Mouse (Mus musculus) retina, postnatal 1 day (tissue): ENCODE measurements at regions not wholly inside any gene's neighbourhood (a gene's known extent, or its start where the extent isn't known, plus 50 kb on each side); places are given as distances from the start of the nearest gene placed in this dataset.

Experiments used
- DNase-seq: peaks from one replicate; pipeline ENCODE4 v3.0.0-alpha.2; 2012

DNA sequence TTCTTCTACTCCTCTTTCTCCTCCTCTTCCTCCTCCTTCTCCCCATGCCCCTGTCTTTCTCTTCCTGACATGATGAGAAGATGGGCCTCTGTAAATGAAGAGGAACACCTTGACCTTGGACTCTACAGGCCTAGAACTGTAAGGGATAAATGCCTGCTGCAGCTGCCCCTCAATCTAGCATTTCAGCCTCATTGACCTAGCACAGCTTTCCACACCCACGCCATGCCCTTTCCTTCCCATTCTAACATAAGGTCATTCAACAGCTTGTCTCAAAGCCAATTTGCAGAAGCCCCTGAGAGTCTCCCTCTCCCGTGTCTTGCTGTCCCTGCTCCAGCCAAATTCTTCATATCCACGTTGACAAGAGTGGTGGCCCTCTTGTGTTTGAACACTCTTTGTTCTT is 63.8 kb upstream of the Dscam start:
- no peak for DNase-seq

DNA sequence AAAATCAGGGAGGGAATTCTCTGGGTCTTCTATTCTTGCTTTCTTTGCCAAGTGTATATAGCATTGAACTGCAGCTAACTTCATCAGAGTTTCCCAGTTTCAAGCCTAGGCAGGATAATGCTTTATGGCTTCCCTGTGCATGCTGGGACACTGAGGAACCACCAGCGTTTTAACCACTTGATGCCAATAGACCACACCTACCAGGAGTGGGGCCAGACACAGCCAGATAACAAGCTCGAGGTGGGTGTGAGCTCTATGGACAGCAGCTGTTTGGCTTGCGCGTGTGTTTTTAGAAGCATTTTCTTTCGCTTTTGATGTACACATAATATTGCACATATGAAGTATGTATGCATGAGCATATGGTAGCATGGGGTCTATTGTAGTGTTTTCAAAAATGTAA is 69.1 kb upstream of the Dscam start:
- DNase-seq = no peak

DNA sequence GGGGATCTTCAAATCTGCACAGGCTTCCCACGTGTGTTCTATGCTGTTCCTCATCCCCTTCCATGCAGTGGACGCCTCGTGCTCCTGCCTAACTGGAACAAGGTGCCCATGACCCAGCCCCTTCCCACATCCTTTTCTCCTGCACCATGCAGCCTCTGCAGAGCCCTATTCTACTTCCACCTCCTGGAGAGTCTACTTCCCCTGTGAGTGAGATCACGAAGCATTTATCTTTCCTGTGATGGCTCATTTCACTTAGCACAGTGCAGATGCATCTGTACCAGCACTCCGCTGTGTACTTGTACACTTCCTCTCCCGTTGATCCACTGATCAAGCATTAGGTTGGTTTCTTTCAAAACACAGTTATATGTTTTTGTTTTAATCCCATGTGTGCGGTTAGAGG is 69.5 kb upstream of the Dscam start:
- DNase-seq = no peak

DNA sequence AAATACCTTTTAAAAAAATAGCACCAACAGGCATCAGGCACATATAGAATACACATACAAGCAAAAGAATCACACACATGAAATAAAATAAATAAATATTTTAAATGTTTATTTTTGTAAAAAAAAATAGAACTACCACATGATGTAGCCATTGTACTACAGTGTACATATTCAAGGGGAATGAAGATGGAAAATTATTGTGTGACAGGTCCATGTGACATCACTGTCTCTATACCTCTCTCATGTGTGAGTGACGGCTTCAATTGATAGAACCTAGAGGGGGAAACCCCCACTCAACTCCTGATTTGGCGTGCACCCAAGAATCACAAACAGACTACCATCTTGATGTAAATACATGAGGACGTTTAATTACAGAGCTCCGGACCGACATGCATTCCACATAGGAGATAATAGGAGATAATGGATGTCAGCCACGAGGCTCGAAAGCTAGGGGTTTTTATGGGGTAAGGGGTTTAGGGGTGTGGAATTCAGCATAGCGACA is 70.4 kb upstream of the Dscam start:
- peak; percentile 21 for DNase-seq

DNA sequence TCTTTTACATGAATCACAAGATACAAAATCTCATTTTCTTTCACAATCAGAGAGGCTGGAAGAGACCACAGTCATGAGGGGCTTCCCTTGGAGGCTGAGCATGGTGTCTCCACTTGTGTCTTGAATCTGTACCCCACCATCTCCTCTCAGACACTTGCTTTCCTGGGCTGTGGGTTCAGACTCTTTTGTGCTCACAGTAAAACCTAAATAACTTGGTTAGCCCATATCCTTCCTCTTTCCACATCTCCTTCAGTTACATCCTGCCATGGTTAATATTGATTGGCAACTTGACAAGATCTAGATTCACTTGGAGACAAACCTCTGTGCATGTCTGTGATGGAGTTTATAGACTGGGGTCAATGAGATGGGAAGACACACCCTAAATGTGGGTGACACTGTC is 71.1 kb upstream of the Dscam start:
- DNase-seq = no peak

DNA sequence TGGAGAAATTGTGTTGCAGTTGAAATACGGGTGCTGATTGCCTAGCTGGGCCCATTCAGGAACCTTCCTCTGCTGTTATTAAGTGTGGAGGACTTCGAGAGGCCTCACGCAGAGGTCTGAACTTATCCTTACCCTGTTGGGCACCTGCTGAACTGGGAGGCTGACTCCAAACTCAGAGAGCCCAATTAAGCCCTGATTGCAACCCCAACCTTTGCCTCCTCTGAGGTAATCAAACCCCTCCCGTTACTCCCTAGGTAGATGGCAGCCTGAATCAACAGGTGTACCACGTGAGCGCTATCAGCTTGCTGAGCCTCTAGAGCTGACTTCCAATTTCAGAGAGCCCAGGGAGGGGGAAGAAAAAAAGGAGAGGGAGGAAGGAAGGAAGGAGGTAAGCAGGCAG is 79.9 kb upstream of the Dscam start:
- DNase-seq = no peak

DNA sequence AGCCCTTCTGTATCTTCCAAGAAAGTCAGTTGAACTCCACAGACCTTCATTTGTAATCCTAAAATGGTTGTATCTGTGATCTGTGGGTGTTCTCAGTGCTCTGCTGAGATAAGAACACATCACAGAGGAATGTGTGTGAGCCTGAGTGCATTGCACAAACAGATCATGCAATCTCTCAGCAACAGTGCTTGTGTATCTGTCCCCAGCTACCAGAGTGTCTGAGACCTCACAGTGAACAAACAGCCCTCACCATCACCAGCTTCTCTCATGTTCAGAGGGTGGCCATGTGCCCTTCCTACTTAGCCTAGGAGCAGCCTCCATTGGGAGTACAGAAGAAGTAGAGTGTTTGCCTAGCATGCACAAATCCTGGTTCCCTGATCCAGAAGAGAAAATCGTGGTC is 82.0 kb upstream of the Dscam start:
- DNase-seq = no peak

DNA sequence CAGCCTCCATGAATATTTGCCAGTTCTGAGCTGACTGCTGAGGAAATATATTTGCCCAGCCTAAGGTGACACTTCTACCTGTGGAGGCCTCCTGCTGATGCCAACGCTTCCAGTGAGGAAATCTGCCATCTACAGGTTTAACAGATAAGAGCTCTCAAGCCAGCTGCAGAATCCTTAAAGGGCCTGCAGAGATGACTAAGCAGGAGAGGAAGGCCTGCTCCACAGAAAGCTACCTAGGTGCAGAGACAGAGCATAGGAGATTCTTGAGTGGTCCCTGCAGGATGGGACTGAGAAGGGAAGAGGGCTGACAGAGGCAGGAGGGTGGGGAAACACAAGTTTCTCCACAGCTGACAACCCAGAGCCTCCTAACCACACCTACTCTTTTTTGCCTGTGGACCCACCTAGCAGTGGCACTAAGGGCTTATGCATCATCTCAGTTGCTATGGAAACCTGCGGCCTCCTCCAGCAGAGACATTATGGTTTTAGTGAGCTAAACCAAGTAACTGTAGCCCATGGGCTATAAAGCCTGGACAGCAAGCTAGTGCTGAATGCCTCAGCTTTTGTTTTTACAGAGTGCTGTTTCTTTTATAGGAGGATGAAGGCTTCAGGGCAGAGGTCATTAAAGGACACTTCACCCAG is 82.6 kb upstream of the Dscam start:
- DNase-seq = peak; percentile 6

DNA sequence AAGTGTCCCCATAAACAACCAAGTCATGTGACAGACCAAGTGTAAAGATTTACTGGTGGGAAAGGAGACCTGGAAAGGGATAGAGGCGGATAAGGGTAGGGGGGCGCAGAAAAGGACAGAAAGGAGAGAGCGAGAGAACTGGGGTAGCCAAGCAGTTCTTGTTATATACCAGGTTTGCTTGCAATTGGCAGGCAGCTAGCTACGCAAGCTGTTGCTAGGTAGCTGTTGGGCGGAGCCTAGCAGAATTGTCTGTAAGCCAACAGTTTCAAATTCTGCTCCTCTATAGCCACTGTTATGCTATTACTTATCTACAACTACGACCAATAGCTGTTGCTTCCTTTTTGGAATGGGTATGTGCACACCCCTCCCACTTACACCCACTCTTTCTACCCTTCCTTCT is 88.3 kb upstream of the Dscam start:
- no peak for DNase-seq

DNA sequence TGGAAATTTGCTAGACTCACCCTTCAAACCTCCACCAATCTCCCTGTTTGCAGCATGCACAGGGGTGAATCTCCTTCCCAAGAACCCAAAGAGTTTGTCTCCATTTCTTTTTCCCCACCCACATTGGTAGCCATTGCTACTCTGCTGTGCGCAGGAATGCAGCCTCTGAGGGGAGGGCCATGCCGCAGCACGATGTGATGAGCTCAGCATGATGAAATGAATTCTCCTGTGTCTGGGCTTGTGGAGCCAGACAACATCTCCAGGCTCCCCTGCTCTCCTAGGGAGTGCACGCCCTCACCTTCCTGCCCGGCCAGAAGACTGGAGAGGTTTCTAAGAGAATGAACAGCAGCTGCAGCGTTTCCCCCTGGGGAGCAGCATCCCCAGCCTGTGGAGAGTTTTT is 92.9 kb upstream of the Dscam start:
- DNase-seq = no peak

DNA sequence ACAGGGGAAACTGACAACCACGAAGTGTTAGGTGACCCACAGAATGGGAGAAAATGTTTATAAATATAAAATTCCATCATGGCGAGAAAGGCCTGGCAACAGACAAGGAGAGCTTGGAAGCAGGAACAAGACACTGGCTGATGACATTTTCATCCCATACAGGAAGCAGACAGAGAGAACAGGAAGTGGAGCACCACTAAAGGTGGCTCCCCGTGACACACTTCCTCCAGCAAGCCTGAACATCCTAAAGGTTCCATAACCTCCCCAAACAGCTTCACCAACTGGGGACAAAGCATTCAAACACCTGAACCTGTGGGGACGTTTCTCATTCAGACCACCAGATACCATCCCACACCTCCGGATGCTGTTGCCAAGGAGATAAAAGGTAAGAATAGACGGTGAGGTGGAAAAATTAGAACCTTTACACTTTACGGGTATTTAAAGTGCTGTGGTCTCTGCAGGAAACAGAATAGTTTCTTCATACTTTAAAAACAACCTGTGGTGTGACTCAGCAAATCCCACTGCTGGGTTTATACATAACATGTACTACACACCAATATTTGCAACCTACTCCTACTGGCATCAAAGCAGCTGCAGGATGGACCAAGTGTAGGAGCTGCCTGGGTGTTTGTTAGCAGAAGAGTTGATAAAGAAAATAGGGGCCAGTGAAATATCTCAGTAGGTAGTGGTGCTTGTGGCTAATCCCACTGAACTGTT is 86.0 kb upstream of the Bace2 start:
- no peak for DNase-seq

DNA sequence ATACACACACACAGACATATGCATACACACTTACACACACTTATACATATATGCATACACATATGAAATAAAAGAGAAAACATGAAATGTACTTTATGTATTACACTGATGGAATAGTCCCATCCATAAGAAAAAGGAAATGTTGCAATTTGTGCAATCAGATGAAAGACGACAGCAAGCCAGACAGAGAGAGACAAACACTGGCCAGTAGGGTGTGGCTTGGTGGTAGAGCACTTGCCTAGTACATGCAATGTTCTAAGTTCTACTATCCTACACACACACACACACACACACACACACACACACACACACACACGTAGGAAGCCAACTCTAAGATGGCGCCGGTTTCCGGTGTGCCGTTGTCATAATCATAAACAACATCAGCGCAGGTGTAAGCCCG is 85.3 kb upstream of the Bace2 start:
- no peak for DNase-seq

DNA sequence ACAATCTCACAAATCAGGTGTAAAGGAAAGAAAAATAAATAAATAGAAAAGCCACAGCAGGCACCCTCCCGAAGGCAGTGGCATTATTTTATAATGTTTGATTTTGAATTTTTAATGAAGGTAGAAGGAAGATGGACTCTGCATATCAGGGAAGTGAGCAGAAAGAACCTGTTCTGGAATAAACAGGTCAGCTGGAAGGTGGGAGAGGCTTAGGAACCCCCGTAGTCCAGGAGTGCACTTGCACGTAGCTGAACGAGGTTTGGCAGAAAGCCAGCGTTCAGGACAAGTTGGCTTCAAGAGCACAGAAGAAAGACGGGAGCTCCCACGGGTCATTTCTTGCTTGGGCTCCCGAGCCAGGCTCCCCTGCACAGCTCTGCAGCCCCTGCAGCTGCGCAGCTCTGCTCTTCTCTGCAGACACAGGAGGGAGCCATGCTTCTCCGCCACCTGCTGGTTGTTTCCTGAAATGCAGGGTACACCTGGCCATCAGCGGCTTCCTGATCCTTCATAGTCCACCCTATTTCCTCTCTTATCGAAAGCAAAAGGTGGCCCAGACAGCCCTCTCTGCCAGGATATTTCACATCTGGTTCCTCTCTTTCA is 84.4 kb upstream of the Bace2 start:
- DNase-seq = peak; percentile 87

DNA sequence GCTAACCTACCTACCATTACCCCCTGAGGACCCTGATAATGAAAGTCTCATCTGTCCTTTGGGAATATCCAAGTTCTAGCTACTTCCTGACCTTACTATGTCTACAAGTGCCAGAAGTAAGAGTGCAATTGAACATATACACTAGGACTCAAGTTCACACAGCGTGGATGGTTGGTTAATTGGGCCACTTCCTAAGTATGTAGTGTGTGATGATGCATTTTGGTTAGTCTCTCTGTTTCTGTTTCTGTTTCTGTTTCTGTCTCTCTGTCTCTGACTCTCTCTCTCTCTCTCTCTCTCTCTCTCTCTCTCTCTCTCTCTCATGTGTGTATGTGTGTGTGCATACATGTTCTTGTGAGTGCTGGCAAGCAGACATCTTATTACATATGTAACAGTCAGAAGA is 77.6 kb upstream of the Bace2 start:
- no peak for DNase-seq

DNA sequence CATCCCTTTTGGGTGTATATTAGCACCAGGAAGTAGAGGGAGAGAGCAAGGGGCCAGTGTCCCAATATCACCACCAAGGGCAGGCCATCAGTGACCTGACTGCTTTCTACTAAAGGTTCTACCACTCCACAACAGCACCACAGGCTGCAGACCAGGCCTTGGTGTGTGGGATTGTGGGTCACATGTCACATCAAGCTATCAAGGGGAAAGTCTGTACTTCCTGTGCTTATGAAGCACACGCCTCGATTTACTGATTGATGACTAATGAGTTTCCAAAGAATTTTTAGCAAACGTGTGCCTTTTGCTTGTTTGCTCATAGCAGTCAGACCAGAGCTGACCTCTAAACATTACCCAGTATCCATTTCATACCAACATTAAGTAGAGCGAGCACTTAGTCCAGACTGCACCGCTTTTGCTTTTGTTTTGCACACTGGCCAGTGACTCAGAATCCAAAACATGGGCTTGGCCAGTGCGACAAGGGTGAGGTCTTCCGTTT is 74.9 kb upstream of the Bace2 start:
- DNase-seq = no peak

DNA sequence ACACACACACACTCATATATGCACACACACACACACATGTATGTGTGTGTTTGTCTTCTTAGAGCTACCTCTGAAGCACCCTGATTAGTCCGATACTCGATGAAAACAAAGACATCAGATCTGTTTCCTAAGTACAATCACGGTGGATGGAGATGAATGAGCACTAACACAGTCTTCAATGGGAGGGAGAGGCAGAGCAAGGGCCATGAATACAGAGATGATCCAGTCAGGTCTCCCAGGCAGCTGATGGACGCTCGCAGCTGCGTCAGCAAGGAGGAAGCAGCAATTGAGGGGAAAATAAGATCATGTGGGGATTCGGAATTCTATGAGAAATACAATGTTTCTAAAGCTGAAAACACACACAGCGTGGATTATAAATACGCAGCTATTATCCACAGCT is 73.6 kb upstream of the Bace2 start:
- no peak for DNase-seq

DNA sequence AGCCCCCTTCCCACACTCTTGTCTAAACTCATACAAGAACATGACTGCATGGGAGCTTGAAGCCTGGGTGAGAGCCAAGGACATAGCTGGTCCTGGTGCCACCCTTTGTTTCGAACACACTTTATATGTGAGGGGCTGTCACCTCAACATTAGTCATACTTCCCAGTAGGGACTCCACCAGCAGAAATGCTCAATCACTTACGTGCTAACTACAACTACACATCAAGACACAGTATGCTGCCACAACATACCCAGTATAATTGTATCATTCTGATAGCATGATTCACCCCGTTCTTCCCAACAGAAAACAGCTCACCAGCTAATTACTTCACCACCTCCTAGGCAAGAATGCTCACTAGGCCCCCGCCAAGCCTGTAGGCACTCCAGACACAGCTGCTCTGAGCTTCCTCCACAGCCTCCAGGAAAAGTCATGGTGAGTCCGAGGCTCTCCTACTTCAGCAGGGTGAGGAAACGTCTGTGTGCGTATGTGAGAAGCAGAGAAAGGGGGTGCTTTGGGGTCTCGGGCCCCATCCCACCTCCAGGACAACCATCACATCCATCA is 70.6 kb upstream of the Bace2 start:
- DNase-seq = no peak

DNA sequence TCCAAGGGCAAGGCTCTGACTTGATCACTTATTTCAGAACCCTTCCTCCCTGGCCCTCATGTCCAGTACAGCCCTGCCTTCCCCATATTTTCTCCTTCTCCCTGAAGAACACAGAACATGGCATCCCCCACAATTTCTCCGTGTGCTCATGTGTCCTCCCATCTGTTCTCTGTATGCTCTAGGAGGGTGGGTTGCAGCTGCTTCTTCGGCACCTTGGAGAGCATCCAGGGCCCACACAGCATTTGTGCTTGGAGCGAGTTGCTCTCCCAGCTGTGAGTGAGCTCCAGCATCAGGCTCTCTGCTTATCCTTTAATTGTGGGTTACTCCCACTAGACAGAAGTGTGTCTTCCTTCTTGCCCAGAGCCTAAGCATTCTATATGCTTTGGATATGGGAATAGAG is 69.8 kb upstream of the Bace2 start:
- no peak for DNase-seq

DNA sequence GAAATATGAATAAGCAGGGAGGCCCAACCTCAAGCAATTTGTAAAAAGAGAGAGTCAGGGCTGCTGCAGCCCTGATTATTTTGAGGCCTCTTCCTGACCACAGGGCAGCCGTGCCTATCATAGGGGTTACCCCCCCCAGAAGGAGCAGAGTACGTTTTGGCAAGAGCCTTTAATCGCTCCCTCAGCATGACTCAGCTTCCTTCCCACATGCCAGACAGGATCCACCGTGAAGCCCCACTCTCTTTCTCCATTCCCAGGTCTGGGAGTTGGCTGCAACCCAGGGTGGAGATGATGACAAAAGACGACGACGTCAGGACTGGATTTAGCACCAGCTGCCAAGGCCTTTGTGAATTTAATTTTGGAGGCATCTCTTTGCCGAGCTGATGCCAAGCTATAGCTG is 67.9 kb upstream of the Bace2 start:
- DNase-seq = peak; percentile 64

DNA sequence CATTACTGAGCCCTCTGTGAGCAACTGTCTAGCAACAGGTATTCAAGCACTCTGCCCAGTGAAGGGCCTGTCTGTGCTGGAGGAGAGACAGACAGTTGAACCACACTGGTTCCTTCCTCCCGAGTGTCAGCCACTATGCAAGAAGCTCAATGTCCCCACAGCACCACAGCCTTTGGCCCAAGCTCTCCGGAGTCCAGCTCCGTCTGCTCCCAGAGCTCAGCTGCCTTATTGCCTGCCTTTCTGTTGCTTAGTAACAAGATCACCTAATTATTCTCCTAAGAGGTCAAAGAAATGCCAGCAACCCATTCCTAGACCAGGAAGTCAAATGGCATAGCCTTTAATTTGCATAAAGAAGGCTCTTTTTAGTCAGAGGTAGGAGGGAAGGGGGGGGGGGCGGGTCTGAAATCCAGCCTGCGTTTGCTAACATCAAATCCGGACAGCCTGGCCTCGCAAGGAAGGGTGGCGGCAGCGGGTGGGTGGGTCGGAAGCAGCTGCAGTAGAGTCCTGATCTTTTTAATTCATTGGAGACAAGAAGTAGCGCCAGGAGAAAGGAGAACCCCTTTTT is 64.0 kb upstream of the Bace2 start:
- DNase-seq = peak; percentile 61

DNA sequence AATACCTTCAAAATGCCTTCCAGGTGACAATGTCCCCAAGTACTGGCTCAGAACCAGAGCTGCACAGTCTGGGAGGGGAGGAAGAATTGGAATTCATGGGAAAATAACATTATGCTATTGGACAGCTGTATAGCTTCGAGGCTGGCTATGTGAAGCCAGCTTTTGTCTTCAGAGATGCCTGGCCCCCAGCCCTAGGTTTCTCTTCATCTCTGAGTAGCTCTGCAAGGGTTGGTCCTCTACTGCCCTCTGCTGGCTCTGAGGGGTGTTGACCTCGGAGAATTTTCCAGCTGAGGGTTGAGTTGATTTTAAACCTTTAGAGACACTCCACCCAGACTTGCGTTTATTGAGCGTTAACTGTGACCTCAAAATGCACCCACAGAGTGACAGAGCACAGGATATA is 63.3 kb upstream of the Bace2 start:
- DNase-seq = peak; percentile 88

DNA sequence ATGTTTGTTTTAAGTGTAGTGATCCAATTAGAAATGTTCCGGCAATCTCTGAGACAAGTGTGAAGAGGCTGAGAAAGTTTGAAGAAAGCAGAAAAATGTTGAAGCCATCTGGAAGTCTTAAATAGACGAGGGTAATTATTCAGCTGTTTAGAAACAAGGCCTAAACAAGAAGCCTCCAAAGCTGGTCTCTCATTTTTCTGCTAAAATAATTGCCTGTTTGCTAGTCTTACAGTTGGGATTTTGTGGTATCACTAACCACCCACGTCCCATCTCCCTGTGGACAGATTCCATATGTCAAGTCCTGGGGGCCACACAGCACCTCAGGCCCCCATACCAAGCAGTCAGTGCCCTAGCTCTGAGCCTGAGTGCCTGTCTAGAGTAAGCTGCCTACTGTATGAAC is 59.4 kb upstream of the Bace2 start:
- DNase-seq = no peak

DNA sequence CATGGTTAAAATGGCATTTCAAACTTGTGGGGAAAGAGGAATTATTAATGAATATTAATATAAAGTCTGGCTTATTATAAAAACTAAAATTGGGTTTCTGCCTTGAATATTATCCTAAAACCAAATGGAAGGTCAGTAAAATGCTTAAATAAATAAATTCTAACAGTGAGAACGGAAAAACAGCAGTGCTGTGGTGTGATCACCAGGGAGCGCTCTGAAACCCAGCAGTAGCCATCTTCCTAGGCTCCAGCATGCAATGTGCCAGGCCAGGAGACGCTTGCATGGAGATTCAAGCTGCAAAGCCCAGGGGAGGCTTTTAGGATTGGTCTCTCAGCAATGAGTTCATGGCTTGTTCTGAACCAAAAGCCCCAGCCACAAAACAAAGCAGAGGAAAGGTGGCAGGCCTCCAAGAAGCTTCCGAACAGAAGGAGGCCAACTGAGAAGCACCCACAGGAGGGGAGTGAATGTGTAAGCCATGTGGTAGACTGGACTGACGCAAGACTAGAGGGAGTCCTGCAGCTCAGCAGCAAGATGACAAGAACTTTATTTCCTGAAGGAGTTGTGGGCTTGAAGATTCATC is 52.3 kb upstream of the Bace2 start:
- no peak for DNase-seq
